Mouse (Mus musculus): ENCODE results near the gene Ppa2. TPM values are rescaled to one million over a fixed set of nuclear protein-coding genes. Genes with fewer than 3 reads are reported as not detected.

The Ppa2 gene
- polyA plus RNA-seq (2014; fragmentation: Illumina TruSeq; extraction: RNeasy Lipid Tissue Mini Kit (QIAGEN cat#74804); ENCODE audit: insufficient read depth, low read depth, low replicate concordance): 55.1 TPM

GRCm38 (mm10) chr3:133309954-133310808 lies at the start of gene Ppa2:
TSS of gene Ppa2 (plus strand) at chr3:133310110.

Other genes with a start within 250 kb of the Ppa2 start
- 8.1 TPM for gene Ints12, start 218.3 kb upstream of the Ppa2 start, polyA plus RNA-seq (2014; fragmentation: Illumina TruSeq; extraction: RNeasy Lipid Tissue Mini Kit (QIAGEN cat#74804); ENCODE audit: insufficient read depth, low read depth, low replicate concordance)
- 3.3 TPM for gene Gstcd, start 218.1 kb upstream of the Ppa2 start, polyA plus RNA-seq (2014; fragmentation: Illumina TruSeq; extraction: RNeasy Lipid Tissue Mini Kit (QIAGEN cat#74804); ENCODE audit: insufficient read depth, low read depth, low replicate concordance)
- gene Arhgef38, start 75.2 kb upstream of the Ppa2 start, polyA plus RNA-seq (2014; fragmentation: Illumina TruSeq; extraction: RNeasy Lipid Tissue Mini Kit (QIAGEN cat#74804); ENCODE audit: insufficient read depth, low read depth, low replicate concordance): 7.9 TPM
- gene Tet2, start 235.0 kb downstream of the Ppa2 start, polyA plus RNA-seq (2014; fragmentation: Illumina TruSeq; extraction: RNeasy Lipid Tissue Mini Kit (QIAGEN cat#74804); ENCODE audit: insufficient read depth, low read depth, low replicate concordance): 2.6 TPM

Data from lung, adult 10 weeks (tissue).